Mouse (Mus musculus) E14TG2a.4 (cell line): Measurements from ENCODE around the gene Itm2b.

Source experiments
- CTCF ChIP-seq: conservative IDR thresholded peaks from 2 replicates; pipeline ENCODE4 v1.5.1; 2014; ENCODE audit warnings: low read length
- POU5F1 ChIP-seq: IDR thresholded peaks from 2 replicates; pipeline ENCODE4 v1.6.1; 2014; ENCODE audit warnings: low read length, borderline replicate concordance

- no peak for TF ChIP-seq CTCF
- TF ChIP-seq POU5F1, result no peak
Measured at GRCm38 (mm10) chr14:73408223-73408845, 23.2 kb upstream of the Itm2b start.
